Mouse (Mus musculus) intestine, embryonic 14.5 days (tissue): ENCODE measurements around the gene Gnl2. TPM values are rescaled to one million over a fixed set of nuclear protein-coding genes. Genes with fewer than 3 reads are reported as not detected.

Experiments used
- polyA plus RNA-seq: library from polyadenylated mRNA; unstranded; fragments of >200 nt; fragmentation: Nextera tagmentation; extraction: Ambion mirVana; gene quantifications from 2 replicates; pipeline ENCODE4 v1.2.1, GENCODE M21; 2014

Gene Gnl2
- polyA plus RNA-seq, 1 experiment from 2014 or later: 76.2 TPM

Other genes starting within 250 kb of the Gnl2 start
- gene Mtf1, start 214.5 kb upstream of the Gnl2 start, polyA plus RNA-seq: 11.9 and 13.2 TPM in 2 replicates
- gene Yrdc, start 165.9 kb upstream of the Gnl2 start, polyA plus RNA-seq: 41.6 and 41.7 TPM in 2 replicates
- 46.0 and 54.4 TPM in 2 replicates for gene 1110065P20Rik, start 165.4 kb upstream of the Gnl2 start, polyA plus RNA-seq
- 1.0 and 1.5 TPM in 2 replicates for gene Maneal, start 154.4 kb upstream of the Gnl2 start, polyA plus RNA-seq
- gene Epha10, start 135.7 kb upstream of the Gnl2 start, polyA plus RNA-seq: 0.19 and 0.20 TPM in 2 replicates
- gene 9930104L06Rik, start 79.5 kb upstream of the Gnl2 start, polyA plus RNA-seq: 4.4 and 4.8 TPM in 2 replicates
- gene Cdca8, start 77.3 kb upstream of the Gnl2 start, polyA plus RNA-seq: 138 TPM in 2 replicates
- 13.9 and 14.6 TPM in 2 replicates for gene Rspo1, start 30.2 kb upstream of the Gnl2 start, polyA plus RNA-seq
- gene Dnali1, start 49.1 kb downstream of the Gnl2 start, polyA plus RNA-seq: 0.14 TPM in 1 of 2 replicates, not detected in the other
- 28.8 and 30.4 TPM in 2 replicates for gene Snip1, start 50.1 kb downstream of the Gnl2 start, polyA plus RNA-seq
- 60.2 and 63.0 TPM in 2 replicates for gene Meaf6, start 68.5 kb downstream of the Gnl2 start, polyA plus RNA-seq
- gene Zc3h12a, start 111.3 kb downstream of the Gnl2 start, polyA plus RNA-seq: 0.81 and 1.2 TPM in 2 replicates